Mouse (Mus musculus) adrenal gland, postnatal 25 days (tissue): Measurements from ENCODE around the gene Apbb2. TPM values are rescaled to one million over a fixed set of nuclear protein-coding genes. Genes with fewer than 3 reads are reported as not detected.

Experiments used
- DNase-seq: peaks from one replicate; pipeline ENCODE4 v3.0.0; 2021; ENCODE audit warnings: mixed read lengths
- total RNA-seq: library from RNA; stranded (reverse); gene quantifications from 2 replicates; pipeline ENCODE4 v1.2.3, GENCODE M21; 2021

The Apbb2 gene
- total RNA-seq, 1 experiment from 2014 or later = 88.3 TPM

GRCm38 (mm10) chr5:66602287-66602820 is 16.2 kb downstream of the Apbb2 start:
- DNase-seq = no peak

- no peak for DNase-seq
Observed at GRCm38 (mm10) chr5:66600415-66600814, 18.2 kb downstream of the Apbb2 start.

GRCm38 (mm10) chr5:66599888-66600287 is 18.7 kb downstream of the Apbb2 start:
- no peak for DNase-seq

- no peak for DNase-seq
Observed at GRCm38 (mm10) chr5:66596296-66596695, 22.3 kb downstream of the Apbb2 start.

GRCm38 (mm10) chr5:66594881-66595280 is 23.7 kb downstream of the Apbb2 start:
- no peak for DNase-seq

- no peak for DNase-seq
Observed at GRCm38 (mm10) chr5:66586236-66586745, 32.3 kb downstream of the Apbb2 start.

- no peak for DNase-seq
Observed at GRCm38 (mm10) chr5:66583019-66583406, 35.6 kb downstream of the Apbb2 start.

GRCm38 (mm10) chr5:66582281-66583018 is 36.1 kb downstream of the Apbb2 start:
- no peak for DNase-seq

GRCm38 (mm10) chr5:66579066-66579465 is 39.5 kb downstream of the Apbb2 start:
- DNase-seq = no peak

- no peak for DNase-seq
Observed at GRCm38 (mm10) chr5:66576299-66576698, 42.3 kb downstream of the Apbb2 start.

- no peak for DNase-seq
Observed at GRCm38 (mm10) chr5:66575148-66575547, 43.4 kb downstream of the Apbb2 start.

GRCm38 (mm10) chr5:66573266-66573665 is 45.3 kb downstream of the Apbb2 start:
- no peak for DNase-seq

GRCm38 (mm10) chr5:66572086-66572855 is 46.3 kb downstream of the Apbb2 start:
- peak; percentile 36 for DNase-seq

GRCm38 (mm10) chr5:66570709-66571108 is 47.9 kb downstream of the Apbb2 start:
- no peak for DNase-seq

GRCm38 (mm10) chr5:66569141-66569801 is 49.3 kb downstream of the Apbb2 start:
- no peak for DNase-seq

GRCm38 (mm10) chr5:66568002-66568401 is 50.6 kb downstream of the Apbb2 start:
- no peak for DNase-seq

- no peak for DNase-seq
Observed at GRCm38 (mm10) chr5:66567424-66567823, 51.2 kb downstream of the Apbb2 start.

GRCm38 (mm10) chr5:66559591-66560175 is 58.9 kb downstream of the Apbb2 start:
- DNase-seq = peak; percentile 21

- no peak for DNase-seq
Observed at GRCm38 (mm10) chr5:66558094-66558493, 60.5 kb downstream of the Apbb2 start.

- no peak for DNase-seq
Observed at GRCm38 (mm10) chr5:66553933-66554332, 64.7 kb downstream of the Apbb2 start.

GRCm38 (mm10) chr5:66552246-66552645 is 66.3 kb downstream of the Apbb2 start:
- no peak for DNase-seq

- DNase-seq = peak; percentile 69
Observed at GRCm38 (mm10) chr5:66550292-66550691, 68.3 kb downstream of the Apbb2 start.
